Mouse (Mus musculus): ENCODE measurements at regions not wholly inside any gene's neighbourhood (a gene's known extent, or its start where the extent isn't known, plus 50 kb on each side); places are given as distances from the start of the nearest gene placed in this dataset.

- Histone ChIP-seq H3K36me3 (ENCODE audit: control insufficient read depth, insufficient read depth) (no peaks in the 10 kb centered on the region), H3K9me3 (ENCODE audit: control insufficient read depth, low read length) (no peaks in the 10 kb centered on the region), H3K4me1 (replicated peaks; ENCODE audit: control insufficient read depth, insufficient read depth, low read length) (no peaks in the 10 kb centered on the region), H3K27ac (ENCODE audit: low read length) (no peak overlapping the region), H3K9ac (replicated peaks; ENCODE audit: low read depth, low read length) (no peak overlapping the region), H3K4me2 (ENCODE audit: low read length) (no peak overlapping the region), H3K27me3 (replicated peaks; ENCODE audit: control insufficient read depth, insufficient read depth, low read length) (no peaks in the 10 kb centered on the region), H3K4me3 (replicated peaks; ENCODE audit: low read length) (no peak overlapping the region)
- ATAC-seq, result no peak
Measured at GRCm38 (mm10) chr10:54858075-54858474, 781.7 kb upstream of the Man1a start.

- ATAC-seq, result no peak
- no peaks in the 10 kb centered on the region for H3K9me3 ChIP-seq (ENCODE audit: control insufficient read depth, low read length)
- no peaks in the 10 kb centered on the region for H3K27me3 ChIP-seq (replicated peaks; ENCODE audit: control insufficient read depth, insufficient read depth, low read length)
- no peaks in the 10 kb centered on the region for H3K36me3 ChIP-seq (ENCODE audit: control insufficient read depth, insufficient read depth)
- 90% methylated on average over 2 of the region's 2 CpGs for WGBS
- H3K9ac ChIP-seq (replicated peaks; ENCODE audit: low read depth, low read length), result no peak overlapping the region
- H3K4me2 ChIP-seq (ENCODE audit: low read length), result no peak overlapping the region
- no peaks in the 10 kb centered on the region for H3K4me1 ChIP-seq (replicated peaks; ENCODE audit: control insufficient read depth, insufficient read depth, low read length)
- no peak overlapping the region for H3K4me3 ChIP-seq (replicated peaks; ENCODE audit: low read length)
- no peak overlapping the region for H3K27ac ChIP-seq (ENCODE audit: low read length)
Measured at GRCm38 (mm10) chr10:54841591-54841990, 765.2 kb upstream of the Man1a start.

GRCm38 (mm10) chr10:54839008-54839407, 762.6 kb upstream of the Man1a start:
- Histone ChIP-seq H3K9me3 (ENCODE audit: control insufficient read depth, low read length) (no peaks in the 10 kb centered on the region), H3K36me3 (ENCODE audit: control insufficient read depth, insufficient read depth) (no peaks in the 10 kb centered on the region), H3K4me2 (ENCODE audit: low read length) (no peak overlapping the region), H3K9ac (replicated peaks; ENCODE audit: low read depth, low read length) (no peak overlapping the region), H3K27ac (ENCODE audit: low read length) (no peak overlapping the region), H3K27me3 (replicated peaks; ENCODE audit: control insufficient read depth, insufficient read depth, low read length) (no peaks in the 10 kb centered on the region), H3K4me1 (replicated peaks; ENCODE audit: control insufficient read depth, insufficient read depth, low read length) (no peaks in the 10 kb centered on the region), H3K4me3 (replicated peaks; ENCODE audit: low read length) (no peak overlapping the region)
- no peak for ATAC-seq

- Histone ChIP-seq H3K27ac (ENCODE audit: low read length) (no peak overlapping the region), H3K9me3 (ENCODE audit: control insufficient read depth, low read length) (no peaks in the 10 kb centered on the region), H3K27me3 (replicated peaks; ENCODE audit: control insufficient read depth, insufficient read depth, low read length) (no peaks in the 10 kb centered on the region), H3K9ac (replicated peaks; ENCODE audit: low read depth, low read length) (no peak overlapping the region), H3K4me1 (replicated peaks; ENCODE audit: control insufficient read depth, insufficient read depth, low read length) (no peaks in the 10 kb centered on the region), H3K4me2 (ENCODE audit: low read length) (no peak overlapping the region), H3K36me3 (ENCODE audit: control insufficient read depth, insufficient read depth) (no peaks in the 10 kb centered on the region), H3K4me3 (replicated peaks; ENCODE audit: low read length) (no peak overlapping the region)
- no peak for ATAC-seq
- WGBS, result 91% methylated on average over 2 of the region's 2 CpGs
Measured at GRCm38 (mm10) chr10:54814604-54815122, 738.3 kb upstream of the Man1a start.

GRCm38 (mm10) chr10:54799478-54800196, 723.2 kb upstream of the Man1a start:
- ATAC-seq, result no peak
- 80% methylated on average over 9 of the region's 9 CpGs for WGBS

GRCm38 (mm10) chr10:54797306-54797705, 720.9 kb upstream of the Man1a start:
- Histone ChIP-seq H3K9me3 (ENCODE audit: control insufficient read depth, low read length) (no peaks in the 10 kb centered on the region), H3K9ac (replicated peaks; ENCODE audit: low read depth, low read length) (no peak overlapping the region), H3K36me3 (ENCODE audit: control insufficient read depth, insufficient read depth) (no peaks in the 10 kb centered on the region), H3K4me1 (replicated peaks; ENCODE audit: control insufficient read depth, insufficient read depth, low read length) (no peaks in the 10 kb centered on the region), H3K4me2 (ENCODE audit: low read length) (no peak overlapping the region), H3K27ac (ENCODE audit: low read length) (no peak overlapping the region), H3K27me3 (replicated peaks; ENCODE audit: control insufficient read depth, insufficient read depth, low read length) (no peaks in the 10 kb centered on the region), H3K4me3 (replicated peaks; ENCODE audit: low read length) (no peak overlapping the region)
- no peak for ATAC-seq
- WGBS, result 76% methylated on average over 2 of the region's 2 CpGs

More at GRCm38 (mm10) chr10:54799478-54800196, 723.2 kb upstream of the Man1a start:
- Histone ChIP-seq H3K27me3 (replicated peaks; ENCODE audit: control insufficient read depth, insufficient read depth, low read length) (no peaks in the 10 kb centered on the region), H3K27ac (ENCODE audit: low read length) (no peak overlapping the region), H3K4me3 (replicated peaks; ENCODE audit: low read length) (no peak overlapping the region), H3K36me3 (ENCODE audit: control insufficient read depth, insufficient read depth) (no peaks in the 10 kb centered on the region), H3K4me2 (ENCODE audit: low read length) (no peak overlapping the region), H3K9ac (replicated peaks; ENCODE audit: low read depth, low read length) (no peak overlapping the region), H3K9me3 (ENCODE audit: control insufficient read depth, low read length) (no peaks in the 10 kb centered on the region), H3K4me1 (replicated peaks; ENCODE audit: control insufficient read depth, insufficient read depth, low read length) (no peaks in the 10 kb centered on the region)

GRCm38 (mm10) chr10:54761084-54761483, 684.7 kb upstream of the Man1a start:
- H3K4me2 ChIP-seq (ENCODE audit: low read length), result no peak overlapping the region
- no peak overlapping the region for H3K27ac ChIP-seq (ENCODE audit: low read length)
- H3K4me1 ChIP-seq (replicated peaks; ENCODE audit: control insufficient read depth, insufficient read depth, low read length), result no peaks in the 10 kb centered on the region
- no peaks in the 10 kb centered on the region for H3K27me3 ChIP-seq (replicated peaks; ENCODE audit: control insufficient read depth, insufficient read depth, low read length)
- H3K9me3 ChIP-seq (ENCODE audit: control insufficient read depth, low read length), result no peaks in the 10 kb centered on the region
- ATAC-seq, result no peak
- no peaks in the 10 kb centered on the region for H3K36me3 ChIP-seq (ENCODE audit: control insufficient read depth, insufficient read depth)
- WGBS, result 98% methylated on average over 2 of the region's 2 CpGs
- H3K4me3 ChIP-seq (replicated peaks; ENCODE audit: low read length), result no peak overlapping the region
- no peak overlapping the region for H3K9ac ChIP-seq (replicated peaks; ENCODE audit: low read depth, low read length)

GRCm38 (mm10) chr10:54749239-54749638, 672.8 kb upstream of the Man1a start:
- peak; percentile 58; the same call in 1 of the 2 replicates for ATAC-seq

GRCm38 (mm10) chr10:54737108-54737507, 660.7 kb upstream of the Man1a start:
- Histone ChIP-seq H3K36me3 (ENCODE audit: control insufficient read depth, insufficient read depth) (no peaks in the 10 kb centered on the region), H3K9me3 (ENCODE audit: control insufficient read depth, low read length) (no peaks in the 10 kb centered on the region), H3K4me2 (ENCODE audit: low read length) (no peak overlapping the region), H3K9ac (replicated peaks; ENCODE audit: low read depth, low read length) (no peak overlapping the region), H3K4me1 (replicated peaks; ENCODE audit: control insufficient read depth, insufficient read depth, low read length) (no peaks in the 10 kb centered on the region), H3K4me3 (replicated peaks; ENCODE audit: low read length) (no peak overlapping the region), H3K27ac (ENCODE audit: low read length) (no peak overlapping the region), H3K27me3 (replicated peaks; ENCODE audit: control insufficient read depth, insufficient read depth, low read length) (no peaks in the 10 kb centered on the region)
- ATAC-seq, result no peak

More at GRCm38 (mm10) chr10:54749239-54749638, 672.8 kb upstream of the Man1a start:
- Histone ChIP-seq H3K4me1 (replicated peaks; ENCODE audit: control insufficient read depth, insufficient read depth, low read length) (no peaks in the 10 kb centered on the region), H3K9ac (replicated peaks; ENCODE audit: low read depth, low read length) (no peak overlapping the region), H3K4me2 (ENCODE audit: low read length) (no peak overlapping the region), H3K4me3 (replicated peaks; ENCODE audit: low read length) (no peak overlapping the region), H3K27ac (ENCODE audit: low read length) (no peak overlapping the region), H3K36me3 (ENCODE audit: control insufficient read depth, insufficient read depth) (no peaks in the 10 kb centered on the region), H3K27me3 (replicated peaks; ENCODE audit: control insufficient read depth, insufficient read depth, low read length) (no peaks in the 10 kb centered on the region), H3K9me3 (ENCODE audit: control insufficient read depth, low read length) (no peaks in the 10 kb centered on the region)
- 67% methylated on average over 2 of the region's 2 CpGs for WGBS

GRCm38 (mm10) chr10:54712684-54713083, 636.3 kb upstream of the Man1a start:
- no peak overlapping the region for H3K4me2 ChIP-seq (ENCODE audit: low read length)
- no peak for ATAC-seq

More at GRCm38 (mm10) chr10:54712684-54713083, 636.3 kb upstream of the Man1a start:
- 83% methylated on average over 1 of the region's 1 CpGs for WGBS
- H3K9me3 ChIP-seq (ENCODE audit: control insufficient read depth, low read length), result no peaks in the 10 kb centered on the region
- H3K4me3 ChIP-seq (replicated peaks; ENCODE audit: low read length), result no peak overlapping the region
- no peak overlapping the region for H3K9ac ChIP-seq (replicated peaks; ENCODE audit: low read depth, low read length)
- no peaks in the 10 kb centered on the region for H3K36me3 ChIP-seq (ENCODE audit: control insufficient read depth, insufficient read depth)
- no peak overlapping the region for H3K27ac ChIP-seq (ENCODE audit: low read length)
- no peaks in the 10 kb centered on the region for H3K4me1 ChIP-seq (replicated peaks; ENCODE audit: control insufficient read depth, insufficient read depth, low read length)
- H3K27me3 ChIP-seq (replicated peaks; ENCODE audit: control insufficient read depth, insufficient read depth, low read length), result no peaks in the 10 kb centered on the region

Data from forebrain, embryonic 16.5 days (tissue).